Mouse (Mus musculus): ENCODE data around the gene Prune1.

Prune1 gene

GRCm38 (mm10) chr3:95229781-95230494 lies 51.9 kb downstream of the Prune1 start:
- Histone ChIP-seq H3K4me3 (replicated peaks; ENCODE audit: low read length) (peak overlapping the region; percentile 92), H3K4me1 (replicated peaks; ENCODE audit: low read depth, low read length) (peaks cover 81% of the 10 kb centered on the region), H3K9me3 (ENCODE audit: low read length) (no peaks in the 10 kb centered on the region), H3K27me3 (ENCODE audit: insufficient read depth, low read length) (no peaks in the 10 kb centered on the region), H3K36me3 (ENCODE audit: insufficient read depth, low read length) (peaks cover 52% of the 10 kb centered on the region)
- TF ChIP-seq POU5F1 (IDR thresholded peaks at IDR 0.05; ENCODE audit: borderline replicate concordance, low read length) (no peak), CTCF (conservative IDR thresholded peaks at IDR 0.05; ENCODE audit: low read length) (no peak), NANOG (IDR thresholded peaks at IDR 0.05; ENCODE audit: borderline replicate concordance, low read length) (no peak)

DNA sequence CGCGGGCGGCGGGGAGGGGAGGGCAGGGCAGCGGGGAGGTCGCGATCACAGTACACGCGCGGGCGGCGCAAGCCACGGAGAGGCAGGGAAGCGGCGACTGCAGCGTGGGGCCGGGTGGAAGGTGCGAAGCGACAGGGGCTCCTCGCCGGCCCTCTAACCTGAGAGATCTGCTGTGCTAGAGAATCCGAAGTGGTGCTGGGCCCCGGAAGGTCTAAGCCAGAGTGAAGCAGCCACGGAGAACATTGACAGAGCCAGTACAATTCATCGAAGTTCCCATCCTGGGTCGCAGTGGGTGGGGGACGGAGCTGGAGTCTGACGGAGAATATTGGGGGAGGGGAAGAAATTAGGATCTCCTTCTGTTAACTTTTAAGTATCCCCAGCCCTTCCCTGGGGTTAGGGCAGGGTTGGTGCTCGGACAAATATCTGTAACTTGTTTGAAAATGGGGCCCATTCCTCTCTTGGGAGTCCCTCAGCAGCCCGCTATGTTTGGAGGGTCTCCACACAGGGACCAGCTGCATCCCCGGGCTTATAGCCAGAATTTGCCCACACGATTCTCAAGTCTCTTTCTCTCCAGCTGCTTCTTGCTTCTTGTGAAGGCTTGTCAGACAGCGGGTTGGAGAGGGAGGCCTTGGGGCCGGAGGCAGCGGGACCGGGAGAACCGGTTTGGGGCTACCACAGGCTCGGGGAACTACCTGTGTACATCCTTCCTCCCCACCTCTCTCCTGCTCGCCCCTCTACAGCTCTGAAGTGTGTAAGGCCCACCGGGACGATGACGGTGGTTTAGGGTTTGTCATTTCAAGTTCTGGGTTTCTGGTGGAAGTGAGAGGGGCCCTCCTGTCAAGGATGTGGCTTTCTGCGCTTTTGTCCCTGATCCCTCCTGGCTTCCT lies 52.7 kb downstream of the Prune1 start:
- Histone ChIP-seq H3K4me3 (replicated peaks; ENCODE audit: low read length) (peak overlapping the region; percentile 92), H3K4me1 (replicated peaks; ENCODE audit: low read depth, low read length) (peaks cover 81% of the 10 kb centered on the region), H3K27me3 (ENCODE audit: insufficient read depth, low read length) (no peaks in the 10 kb centered on the region), H3K36me3 (ENCODE audit: insufficient read depth, low read length) (peaks cover 50% of the 10 kb centered on the region), H3K9me3 (ENCODE audit: low read length) (no peaks in the 10 kb centered on the region)
- TF ChIP-seq POU5F1 (IDR thresholded peaks at IDR 0.05; ENCODE audit: borderline replicate concordance, low read length) (no peak), NANOG (IDR thresholded peaks at IDR 0.05; ENCODE audit: borderline replicate concordance, low read length) (no peak), CTCF (conservative IDR thresholded peaks at IDR 0.05; ENCODE audit: low read length) (no peak)

GRCm38 (mm10) chr3:95228148-95228893 lies 53.6 kb downstream of the Prune1 start, which contains the start of gene Cdc42se1:
Cdc42se1 (plus strand) TSS chr3:95228732.
- TF ChIP-seq CTCF (conservative IDR thresholded peaks at IDR 0.05; ENCODE audit: low read length) = no peak
- TF ChIP-seq NANOG (IDR thresholded peaks at IDR 0.05; ENCODE audit: borderline replicate concordance, low read length) = no peak
- TF ChIP-seq POU5F1 (IDR thresholded peaks at IDR 0.05; ENCODE audit: borderline replicate concordance, low read length) = no peak
- Histone ChIP-seq H3K4me1 (replicated peaks; ENCODE audit: low read depth, low read length) (peaks cover 81% of the 10 kb centered on the region), H3K9me3 (ENCODE audit: low read length) (no peaks in the 10 kb centered on the region), H3K27me3 (ENCODE audit: insufficient read depth, low read length) (no peaks in the 10 kb centered on the region), H3K4me3 (replicated peaks; ENCODE audit: low read length) (peak within 1 kb of the TSS; percentile 92), H3K36me3 (ENCODE audit: insufficient read depth, low read length) (peaks cover 48% of the 10 kb centered on the region)

DNA sequence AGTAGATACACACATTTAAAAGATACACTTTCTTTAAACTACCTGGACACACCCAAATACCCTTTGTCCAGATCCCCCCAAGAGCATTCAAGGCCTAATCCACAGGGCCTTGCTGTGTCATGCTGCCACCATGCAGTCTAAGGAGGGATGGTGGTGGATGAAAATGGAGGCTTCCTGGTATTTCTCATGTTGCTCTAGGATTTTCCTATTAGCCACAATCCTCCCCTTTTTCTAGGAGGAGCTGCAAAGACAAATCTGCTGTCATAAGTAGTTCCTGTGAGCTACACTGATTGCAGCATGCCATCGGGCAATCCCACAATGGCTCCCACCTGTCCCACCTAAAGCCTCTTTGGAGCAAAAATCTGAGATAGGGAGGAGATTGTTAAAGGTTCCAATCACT lies 54.7 kb downstream of the Prune1 start:
- Histone ChIP-seq H3K36me3 (ENCODE audit: insufficient read depth, low read length) (peaks cover 48% of the 10 kb centered on the region), H3K9me3 (ENCODE audit: low read length) (no peaks in the 10 kb centered on the region), H3K4me1 (replicated peaks; ENCODE audit: low read depth, low read length) (peaks cover 81% of the 10 kb centered on the region), H3K27me3 (ENCODE audit: insufficient read depth, low read length) (no peaks in the 10 kb centered on the region), H3K4me3 (replicated peaks; ENCODE audit: low read length) (peak overlapping the region; percentile 92)
- TF ChIP-seq CTCF (conservative IDR thresholded peaks at IDR 0.05; ENCODE audit: low read length) (no peak), NANOG (IDR thresholded peaks at IDR 0.05; ENCODE audit: borderline replicate concordance, low read length) (no peak), POU5F1 (IDR thresholded peaks at IDR 0.05; ENCODE audit: borderline replicate concordance, low read length) (no peak)

- peaks cover 79% of the 10 kb centered on the region for H3K4me1 ChIP-seq (replicated peaks; ENCODE audit: low read depth, low read length)
- no peaks in the 10 kb centered on the region for H3K9me3 ChIP-seq (ENCODE audit: low read length)
- H3K4me3 ChIP-seq (replicated peaks; ENCODE audit: low read length) = no peak overlapping the region
- no peak for TF ChIP-seq NANOG (IDR thresholded peaks at IDR 0.05; ENCODE audit: borderline replicate concordance, low read length)
- no peak for TF ChIP-seq POU5F1 (IDR thresholded peaks at IDR 0.05; ENCODE audit: borderline replicate concordance, low read length)
- no peak for TF ChIP-seq CTCF (conservative IDR thresholded peaks at IDR 0.05; ENCODE audit: low read length)
- H3K27me3 ChIP-seq (ENCODE audit: insufficient read depth, low read length) = no peaks in the 10 kb centered on the region
- peaks cover 60% of the 10 kb centered on the region for H3K36me3 ChIP-seq (ENCODE audit: insufficient read depth, low read length)
Observed at GRCm38 (mm10) chr3:95224295-95224694, 57.6 kb downstream of the Prune1 start.

- H3K4me1 ChIP-seq (replicated peaks; ENCODE audit: low read depth, low read length) = peaks cover 87% of the 10 kb centered on the region
- H3K27me3 ChIP-seq (ENCODE audit: insufficient read depth, low read length) = no peaks in the 10 kb centered on the region
- no peak for TF ChIP-seq POU5F1 (IDR thresholded peaks at IDR 0.05; ENCODE audit: borderline replicate concordance, low read length)
- TF ChIP-seq NANOG (IDR thresholded peaks at IDR 0.05; ENCODE audit: borderline replicate concordance, low read length) = no peak
- no peak for TF ChIP-seq CTCF (conservative IDR thresholded peaks at IDR 0.05; ENCODE audit: low read length)
- H3K9me3 ChIP-seq (ENCODE audit: low read length) = no peaks in the 10 kb centered on the region
- H3K4me3 ChIP-seq (replicated peaks; ENCODE audit: low read length) = no peak overlapping the region
- peaks cover 64% of the 10 kb centered on the region for H3K36me3 ChIP-seq (ENCODE audit: insufficient read depth, low read length)
Observed at GRCm38 (mm10) chr3:95223041-95223440, 58.8 kb downstream of the Prune1 start.

DNA sequence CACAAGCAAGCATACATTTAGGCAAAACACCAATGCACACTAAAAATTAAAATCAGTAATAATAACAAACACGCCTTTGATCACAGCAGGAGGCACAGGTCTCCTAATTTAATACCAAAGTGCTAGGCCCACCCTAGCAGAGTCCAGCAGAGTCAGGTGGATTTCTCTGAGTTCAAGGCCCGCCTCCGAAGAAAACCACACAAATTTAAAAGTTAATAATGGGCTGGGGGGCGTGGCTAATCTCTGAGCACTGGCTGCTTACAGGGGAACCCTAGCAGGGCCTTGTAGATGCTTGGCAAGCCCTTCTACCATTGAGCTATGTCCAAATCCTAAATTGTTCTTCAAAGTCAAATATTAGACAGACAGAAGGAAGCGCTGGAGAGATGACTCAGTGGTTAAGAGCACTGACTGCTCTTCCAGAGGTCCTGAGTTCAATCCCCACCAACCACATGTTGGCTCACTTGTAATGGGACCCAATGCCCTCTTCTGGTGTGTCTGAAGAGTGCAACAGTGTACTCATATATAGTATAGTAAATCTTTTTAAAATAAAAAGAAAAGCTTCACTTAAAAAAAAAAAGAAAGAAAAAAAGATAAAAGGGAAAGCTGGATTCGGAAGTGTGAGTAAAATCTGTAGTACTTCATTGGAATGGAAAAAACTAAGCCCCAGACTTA lies 63.3 kb downstream of the Prune1 start:
- Histone ChIP-seq H3K9me3 (ENCODE audit: low read length) (no peaks in the 10 kb centered on the region), H3K4me1 (replicated peaks; ENCODE audit: low read depth, low read length) (peaks cover 60% of the 10 kb centered on the region), H3K36me3 (ENCODE audit: insufficient read depth, low read length) (peaks cover 71% of the 10 kb centered on the region), H3K4me3 (replicated peaks; ENCODE audit: low read length) (peak overlapping the region; percentile 94), H3K27me3 (ENCODE audit: insufficient read depth, low read length) (no peaks in the 10 kb centered on the region)
- TF ChIP-seq NANOG (IDR thresholded peaks at IDR 0.05; ENCODE audit: borderline replicate concordance, low read length) = no peak
- 0 out of 2 replicates have a peak, but pooled peaks have one; percentile 14 for TF ChIP-seq CTCF (conservative IDR thresholded peaks at IDR 0.05; ENCODE audit: low read length)

Measured in E14TG2a.4 (cell line).